Mouse (Mus musculus) common myeloid progenitor, adult 5-6 weeks (primary cell): ENCODE measurements around the gene Slco3a1. TPM values are rescaled to one million over a fixed set of nuclear protein-coding genes. Genes with fewer than 3 reads are reported as not detected.

ENCODE experiments used
- ATAC-seq: replicated peaks from 2 replicates; pipeline ENCODE4 v1.8.0; 2016; ENCODE audit warnings: low read depth, mild to moderate bottlenecking, moderate TSS enrichment, inconsistent platforms; ENCODE audit not compliant: poor library complexity, severe bottlenecking
- total RNA-seq: library from RNA; stranded (forward); fragments of 200-1000, 187-1606 nt; gene quantifications from 2 replicates; pipeline ENCODE4 v1.2.3, GENCODE M21; 2017

Slco3a1 gene
- 27.9 and 36.4 TPM in 2 replicates for total RNA-seq

GRCm38 (mm10) chr7:74554608-74555311 lies at the start of gene Slco3a1:
Gene Slco3a1 (minus strand): TSS chr7:74554780.
- peak; percentile 69 for ATAC-seq

GRCm38 (mm10) chr7:74600996-74601395 lies 46.4 kb upstream of the Slco3a1 start:
- ATAC-seq, result no peak

GRCm38 (mm10) chr7:74579411-74579810 lies 24.8 kb upstream of the Slco3a1 start:
- no peak for ATAC-seq

- ATAC-seq, result no peak
These were observed 21.1 kb upstream of the Slco3a1 start for GRCm38 (mm10) chr7:74575678-74576077.

GRCm38 (mm10) chr7:74555416-74555815 lies 836 bp upstream of the Slco3a1 start:
- ATAC-seq, result peak; percentile 74

GRCm38 (mm10) chr7:74554041-74554561 lies 479 bp downstream of the Slco3a1 start:
- ATAC-seq, result no peak

GRCm38 (mm10) chr7:74553111-74553650 lies 1.4 kb downstream of the Slco3a1 start:
- ATAC-seq, result no peak

- ATAC-seq, result no peak
These were observed 2.0 kb downstream of the Slco3a1 start for GRCm38 (mm10) chr7:74552546-74552945.

GRCm38 (mm10) chr7:74552000-74552358 lies 2.6 kb downstream of the Slco3a1 start:
- no peak for ATAC-seq

GRCm38 (mm10) chr7:74551338-74551999 lies 3.1 kb downstream of the Slco3a1 start:
- ATAC-seq, result no peak

- no peak for ATAC-seq
These were observed 4.9 kb downstream of the Slco3a1 start for GRCm38 (mm10) chr7:74549686-74550085.

- peak; percentile 56 for ATAC-seq
These were observed 5.5 kb downstream of the Slco3a1 start for GRCm38 (mm10) chr7:74549013-74549582.

- no peak for ATAC-seq
These were observed 7.9 kb downstream of the Slco3a1 start for GRCm38 (mm10) chr7:74546691-74547090.

- ATAC-seq, result no peak
These were observed 9.0 kb downstream of the Slco3a1 start for GRCm38 (mm10) chr7:74545498-74545990.

- no peak for ATAC-seq
These were observed 10.3 kb downstream of the Slco3a1 start for GRCm38 (mm10) chr7:74544306-74544705.

GRCm38 (mm10) chr7:74541958-74542357 lies 12.6 kb downstream of the Slco3a1 start:
- ATAC-seq, result no peak

- ATAC-seq, result peak; percentile 22; the same call in 1 of the 2 replicates
These were observed 13.5 kb downstream of the Slco3a1 start for GRCm38 (mm10) chr7:74540933-74541725.

GRCm38 (mm10) chr7:74536186-74536585 lies 18.4 kb downstream of the Slco3a1 start:
- no peak for ATAC-seq

- ATAC-seq, result peak; percentile 22; the same call in 1 of the 2 replicates
These were observed 23.0 kb downstream of the Slco3a1 start for GRCm38 (mm10) chr7:74531468-74532097.
